Mouse (Mus musculus) forebrain, embryonic 12.5 days (tissue): ENCODE data around the gene Atxn7l1. TPM values are rescaled to one million over a fixed set of nuclear protein-coding genes. Genes with fewer than 3 reads are reported as not detected.

Experiments used
- ATAC-seq: fragments of 200-750 bp; cut with Nextera tagmentation; 2 replicates; pipeline ENCODE4 v1.8.0; 2017; ENCODE audit warnings: moderate TSS enrichment; ENCODE audit not compliant: low FRiP score
- H3K27ac ChIP-seq: fragments of 300-500 bp; sonication (generic); 2 replicates; pipeline ENCODE4 v1.5.1; 2016; ENCODE audit warnings: mild to moderate bottlenecking
- H3K27me3 ChIP-seq: fragments of 300-500 bp; sonication (generic); 2 replicates; pipeline ENCODE4 v1.6.1; 2016; ENCODE audit warnings: mild to moderate bottlenecking
- H3K36me3 ChIP-seq: fragments of 300-500 bp; sonication (generic); replicated peaks from 2 replicates; pipeline ENCODE4 v1.6.1; 2016; ENCODE audit warnings: mild to moderate bottlenecking
- H3K4me1 ChIP-seq: fragments of 300-500 bp; sonication (generic); 2 replicates; pipeline ENCODE4 v1.6.1; 2016
- H3K4me2 ChIP-seq: fragments of 300-500 bp; sonication (generic); 2 replicates; pipeline ENCODE4 v1.6.1; 2016; ENCODE audit warnings: mild to moderate bottlenecking, moderate library complexity
- H3K4me3 ChIP-seq: fragments of 300-500 bp; sonication (generic); replicated peaks from 2 replicates; pipeline ENCODE4 v1.5.1; 2016; ENCODE audit warnings: mild to moderate bottlenecking
- H3K9ac ChIP-seq: fragments of 300-500 bp; sonication (generic); 2 replicates; pipeline ENCODE4 v1.6.1; 2016; ENCODE audit warnings: mild to moderate bottlenecking
- H3K9me3 ChIP-seq: fragments of 300-500 bp; sonication (generic); 2 replicates; pipeline ENCODE4 v1.6.1; 2016
- WGBS: fragments of 180-500 bp; shearing (Covaris S2); methylation state at CpG from one replicate; pipeline ENCODE4 v1.1.7; 2016; 5-methylcytosine and 5-hydroxymethylcytosine counted together
- polyA plus RNA-seq: library from polyadenylated mRNA; unstranded; fragments of >200 nt; fragmentation: Nextera tagmentation; extraction: Ambion mirVana; gene quantifications from 2 replicates; pipeline ENCODE4 v1.2.1, GENCODE M21; 2016

Atxn7l1 gene
- polyA plus RNA-seq, 1 experiment from 2014 or later, result 12.8 TPM

GRCm38 (mm10) chr12:33379624-33380445, 232.3 kb downstream of the Atxn7l1 start:
- no peak overlapping the region for H3K9ac ChIP-seq
- peaks cover 7% of the 10 kb centered on the region for H3K27me3 ChIP-seq
- WGBS, result 21% methylated on average over 22 of the region's 22 CpGs
- no peaks in the 10 kb centered on the region for H3K9me3 ChIP-seq
- peak overlapping the region; percentile 39 for H3K4me2 ChIP-seq
- no peak overlapping the region for H3K27ac ChIP-seq
- 0 out of 2 replicates have a peak, but pooled peaks cover 10% of the 10 kb centered on the region for H3K4me1 ChIP-seq
- peak; percentile 79 for ATAC-seq
- peak overlapping the region; percentile 9; the same call in 1 of the 2 replicates for H3K4me3 ChIP-seq
- H3K36me3 ChIP-seq, result no peaks in the 10 kb centered on the region

DNA sequence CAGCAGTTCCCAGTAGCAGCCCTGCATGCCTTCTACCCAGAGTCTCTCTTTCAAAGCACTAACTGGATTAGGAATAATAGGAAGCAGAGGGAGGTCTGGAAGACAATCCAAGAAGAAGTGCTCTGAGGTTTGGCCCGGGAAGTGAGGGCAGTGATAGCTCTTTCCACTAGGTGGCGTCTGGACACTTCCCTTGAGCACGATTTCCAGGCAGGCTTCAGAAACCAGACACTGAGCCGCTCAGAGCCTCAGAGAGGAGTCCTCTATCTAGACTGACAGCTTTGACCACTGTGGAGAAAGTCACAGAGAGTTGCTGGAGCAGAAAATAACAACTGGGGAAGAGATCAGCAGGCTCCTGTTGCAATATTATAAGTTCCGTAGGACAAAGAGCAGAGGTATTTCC, 241.3 kb downstream of the Atxn7l1 start:
- 8% methylated on average over 5 of the region's 5 CpGs for WGBS
- no peak overlapping the region for H3K27ac ChIP-seq
- peak; percentile 78 for ATAC-seq
- H3K4me2 ChIP-seq, result no peak overlapping the region
- H3K36me3 ChIP-seq, result no peaks in the 10 kb centered on the region
- H3K4me1 ChIP-seq, result no peaks in the 10 kb centered on the region
- peaks cover 33% of the 10 kb centered on the region for H3K27me3 ChIP-seq
- no peak overlapping the region for H3K9ac ChIP-seq
- no peak overlapping the region for H3K4me3 ChIP-seq
- no peaks in the 10 kb centered on the region for H3K9me3 ChIP-seq

- no peak for ATAC-seq
- Histone ChIP-seq H3K4me2 (no peak overlapping the region), H3K9me3 (no peaks in the 10 kb centered on the region), H3K36me3 (no peaks in the 10 kb centered on the region), H3K4me1 (peaks cover 11% of the 10 kb centered on the region), H3K4me3 (no peak overlapping the region), H3K27me3 (peaks cover 30% of the 10 kb centered on the region), H3K9ac (no peak overlapping the region), H3K27ac (no peak overlapping the region)
- 65% methylated on average over 2 of the region's 2 CpGs for WGBS
Observed at GRCm38 (mm10) chr12:33390844-33391560, 243.5 kb downstream of the Atxn7l1 start.

- Histone ChIP-seq H3K4me3 (peak within 1 kb of the TSS; percentile 34), H3K9ac (peak within 1 kb of the TSS; percentile 59), H3K4me1 (peaks cover 11% of the 10 kb centered on the region), H3K27me3 (peaks cover 7% of the 10 kb centered on the region; the same call in 1 of the 2 replicates), H3K4me2 (peak within 1 kb of the TSS; percentile 62), H3K27ac (no peak within 1 kb of the TSS), H3K9me3 (no peaks in the 10 kb centered on the region), H3K36me3 (no peaks in the 10 kb centered on the region)
- WGBS, result 11% methylated on average over 24 of the region's 24 CpGs
- ATAC-seq, result peak; percentile 87
Observed at GRCm38 (mm10) chr12:33394804-33395623, 247.5 kb downstream of the Atxn7l1 start, which contains the start of gene Efcab10. TSS of gene Efcab10 (plus strand) at chr12:33394854.

- Histone ChIP-seq H3K9me3 (no peaks in the 10 kb centered on the region), H3K4me1 (peaks cover 4% of the 10 kb centered on the region; the same call in 1 of the 2 replicates), H3K4me2 (no peak overlapping the region), H3K27ac (no peak overlapping the region), H3K36me3 (no peaks in the 10 kb centered on the region), H3K27me3 (no peaks in the 10 kb centered on the region), H3K9ac (no peak overlapping the region), H3K4me3 (no peak overlapping the region)
- no peak for ATAC-seq
- 69% methylated on average over 7 of the region's 7 CpGs for WGBS
Observed at GRCm38 (mm10) chr12:33403265-33403693, 255.8 kb downstream of the Atxn7l1 start.

DNA sequence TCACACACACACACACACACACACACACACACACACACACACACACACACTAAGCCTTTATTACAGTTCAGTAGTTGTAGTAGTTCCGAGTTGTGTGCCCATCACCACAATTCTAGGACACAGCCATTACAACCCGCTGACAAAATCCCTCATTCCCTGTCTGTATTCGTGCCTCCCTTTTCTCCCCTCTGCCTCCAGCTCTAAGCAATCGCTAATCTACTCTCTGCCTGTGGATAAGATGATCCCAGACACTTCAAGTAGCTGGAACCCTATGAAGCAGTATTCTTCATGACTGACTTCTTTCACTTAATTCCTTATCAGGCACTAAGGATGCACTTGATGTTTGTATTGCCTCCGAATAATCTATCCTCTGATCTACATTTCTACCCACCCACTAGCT, 257.5 kb downstream of the Atxn7l1 start:
- H3K27ac ChIP-seq, result no peak overlapping the region
- H3K4me2 ChIP-seq, result no peak overlapping the region
- ATAC-seq, result no peak
- no peaks in the 10 kb centered on the region for H3K9me3 ChIP-seq
- no peaks in the 10 kb centered on the region for H3K27me3 ChIP-seq
- WGBS, result 58% methylated on average over 5 of the region's 5 CpGs
- H3K4me3 ChIP-seq, result no peak overlapping the region
- H3K4me1 ChIP-seq, result peaks cover 4% of the 10 kb centered on the region; the same call in 1 of the 2 replicates
- no peak overlapping the region for H3K9ac ChIP-seq
- H3K36me3 ChIP-seq, result no peaks in the 10 kb centered on the region

DNA sequence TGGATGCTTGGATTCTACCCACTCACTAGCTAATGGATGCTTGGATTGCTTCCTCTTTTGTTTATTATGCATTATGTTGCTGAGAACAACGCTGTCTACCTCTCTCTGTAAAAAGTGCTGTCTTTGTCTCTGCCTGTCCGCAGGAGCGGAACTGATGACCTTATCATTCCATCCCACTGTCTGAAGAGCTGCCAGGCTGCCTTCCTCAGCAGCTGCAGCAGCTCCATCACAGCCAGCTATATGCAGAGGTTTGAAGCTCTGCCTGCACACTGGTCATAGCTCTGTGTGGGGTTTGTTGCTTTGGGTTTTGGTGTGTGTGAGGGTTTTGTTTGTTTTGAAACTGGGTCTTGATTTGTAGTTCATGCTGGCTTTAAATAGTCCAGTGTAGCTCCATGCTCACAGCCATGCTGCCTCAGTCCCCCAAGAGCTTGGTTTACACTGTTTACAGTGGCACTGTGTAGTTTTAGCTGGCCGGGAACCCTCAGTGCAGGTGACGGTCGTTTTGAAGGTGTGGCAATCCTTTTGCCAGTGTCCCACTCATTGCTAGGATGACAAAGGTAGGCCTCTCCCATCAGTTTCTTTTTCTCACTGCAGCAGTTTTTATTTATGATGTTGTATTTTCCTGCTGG, 258.0 kb downstream of the Atxn7l1 start:
- no peak for ATAC-seq
- H3K27me3 ChIP-seq, result no peaks in the 10 kb centered on the region
- no peak overlapping the region for H3K4me3 ChIP-seq
- H3K27ac ChIP-seq, result no peak overlapping the region; the same call in 1 of the 2 replicates
- WGBS, result 45% methylated on average over 6 of the region's 6 CpGs
- H3K4me2 ChIP-seq, result no peak overlapping the region
- H3K36me3 ChIP-seq, result no peaks in the 10 kb centered on the region
- no peaks in the 10 kb centered on the region for H3K9me3 ChIP-seq
- H3K9ac ChIP-seq, result no peak overlapping the region
- H3K4me1 ChIP-seq, result peaks cover 4% of the 10 kb centered on the region; the same call in 1 of the 2 replicates

DNA sequence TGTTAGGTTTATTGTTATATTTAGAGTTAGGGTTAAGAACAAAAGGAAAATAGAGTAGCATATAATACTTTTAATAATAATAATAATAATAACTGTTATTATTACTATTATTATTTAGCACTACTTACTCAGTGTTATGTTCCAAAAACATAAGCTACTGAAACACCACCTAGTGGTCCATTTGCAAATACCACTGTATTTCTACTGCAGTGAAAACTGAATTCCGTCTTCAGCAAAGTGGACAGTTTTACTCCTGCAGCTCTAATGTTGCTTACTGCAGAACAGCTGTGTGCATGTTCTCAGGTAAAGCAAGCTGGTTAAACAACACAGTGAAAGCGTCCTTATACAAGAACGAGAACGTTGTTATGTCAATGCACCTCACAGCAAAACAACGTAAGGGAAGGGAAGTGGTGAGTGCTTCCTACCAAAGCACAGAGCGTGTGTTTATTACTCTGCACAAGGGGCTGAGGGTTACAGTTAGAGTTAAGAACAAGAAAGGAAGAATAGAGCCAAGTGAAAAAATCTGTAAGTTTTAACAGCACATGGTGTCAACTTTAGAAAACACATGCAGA, 264.2 kb downstream of the Atxn7l1 start:
- H3K4me3 ChIP-seq, result no peak overlapping the region
- no peak overlapping the region for H3K4me2 ChIP-seq
- no peak overlapping the region for H3K9ac ChIP-seq
- WGBS, result 61% methylated on average over 6 of the region's 6 CpGs
- no peaks in the 10 kb centered on the region for H3K27me3 ChIP-seq
- H3K36me3 ChIP-seq, result no peaks in the 10 kb centered on the region
- H3K4me1 ChIP-seq, result no peaks in the 10 kb centered on the region
- ATAC-seq, result no peak
- H3K27ac ChIP-seq, result no peak overlapping the region
- no peaks in the 10 kb centered on the region for H3K9me3 ChIP-seq

Other genes starting within 250 kb of the Atxn7l1 start
- 44.5 and 47.1 TPM in 2 replicates for gene Sypl, start 193.8 kb upstream of the Atxn7l1 start, polyA plus RNA-seq
- gene Cdhr3, start 54.8 kb upstream of the Atxn7l1 start, polyA plus RNA-seq, result 0.13 and 0.18 TPM in 2 replicates
- gene Efcab10, start 247.2 kb downstream of the Atxn7l1 start, polyA plus RNA-seq, result 1.2 and 1.4 TPM in 2 replicates